Mouse (Mus musculus): Measurements from ENCODE around the gene Blzf1.

Gene Blzf1

DNA sequence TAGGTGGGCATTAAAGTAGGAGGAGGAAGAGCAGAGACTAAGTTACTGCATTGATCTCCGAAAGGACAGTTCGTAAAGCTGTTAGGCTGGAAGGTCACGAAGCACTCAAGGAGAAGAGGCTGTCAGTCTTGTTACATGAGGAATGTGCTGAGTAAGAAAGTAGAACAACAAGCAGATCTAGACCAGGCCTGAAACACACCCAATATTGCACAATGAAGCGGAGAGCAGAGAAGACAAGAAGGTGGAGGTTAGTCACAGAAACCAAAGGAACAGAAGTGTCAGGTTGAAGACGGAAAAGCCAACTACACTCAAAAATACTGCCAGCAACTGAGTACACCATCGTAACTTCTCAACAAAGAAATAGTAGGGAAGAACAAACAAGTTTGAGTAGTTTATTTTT is 13.2 kb downstream of the Blzf1 start:
- DNase-seq (ENCODE audit: low spot score in 2 of 2) = no peak

GRCm38 (mm10) chr1:164292040-164292439 is 15.2 kb downstream of the Blzf1 start:
- no peak for DNase-seq (ENCODE audit: low spot score in 2 of 2)

- no peak for DNase-seq (ENCODE audit: low spot score in 2 of 2)
Measured at GRCm38 (mm10) chr1:164287406-164287805, 19.9 kb downstream of the Blzf1 start.

DNA sequence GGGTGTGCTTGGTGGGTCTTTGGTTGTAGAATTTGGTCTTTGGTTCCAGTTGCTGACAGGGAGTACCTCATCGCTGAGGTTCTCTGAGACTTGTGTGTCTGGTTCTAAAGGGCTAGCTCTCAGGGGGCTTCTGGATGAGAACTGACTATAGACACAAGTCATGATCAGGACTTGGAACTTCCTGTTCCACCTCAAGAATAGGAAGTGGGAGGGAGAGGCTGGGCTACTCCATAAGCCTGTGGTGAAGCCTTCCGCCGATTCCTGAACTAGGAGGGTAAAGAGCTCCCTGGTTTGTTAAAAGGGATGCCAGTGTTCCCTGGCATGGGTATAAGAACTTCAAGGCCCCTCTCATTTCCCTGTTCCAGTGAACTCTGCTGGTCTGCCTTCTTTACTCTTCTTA is 23.3 kb downstream of the Blzf1 start:
- no peak for DNase-seq (ENCODE audit: low spot score in 2 of 2)

- no peak for DNase-seq (ENCODE audit: low spot score in 2 of 2)
Measured at GRCm38 (mm10) chr1:164279332-164279731, 28.0 kb downstream of the Blzf1 start.

DNA sequence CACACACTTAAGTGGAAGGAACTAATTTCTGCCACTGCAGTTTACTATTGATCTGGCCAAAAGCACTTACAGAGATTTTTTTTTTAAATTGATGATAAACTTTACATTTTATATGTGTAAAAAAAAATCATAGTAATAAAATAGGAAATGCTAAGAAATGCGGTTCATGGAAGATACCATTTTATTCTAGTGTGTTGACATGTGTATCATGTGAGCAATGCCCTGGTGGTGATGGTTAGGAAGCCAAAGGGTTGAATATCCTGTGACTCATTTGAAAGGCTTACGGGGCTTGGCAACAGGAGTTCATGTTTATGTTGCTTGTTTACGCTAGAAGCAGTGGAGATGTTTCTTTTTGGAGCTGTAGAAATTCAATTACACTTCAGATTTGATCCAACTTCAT is 30.7 kb downstream of the Blzf1 start:
- no peak for DNase-seq (ENCODE audit: low spot score in 2 of 2)

DNA sequence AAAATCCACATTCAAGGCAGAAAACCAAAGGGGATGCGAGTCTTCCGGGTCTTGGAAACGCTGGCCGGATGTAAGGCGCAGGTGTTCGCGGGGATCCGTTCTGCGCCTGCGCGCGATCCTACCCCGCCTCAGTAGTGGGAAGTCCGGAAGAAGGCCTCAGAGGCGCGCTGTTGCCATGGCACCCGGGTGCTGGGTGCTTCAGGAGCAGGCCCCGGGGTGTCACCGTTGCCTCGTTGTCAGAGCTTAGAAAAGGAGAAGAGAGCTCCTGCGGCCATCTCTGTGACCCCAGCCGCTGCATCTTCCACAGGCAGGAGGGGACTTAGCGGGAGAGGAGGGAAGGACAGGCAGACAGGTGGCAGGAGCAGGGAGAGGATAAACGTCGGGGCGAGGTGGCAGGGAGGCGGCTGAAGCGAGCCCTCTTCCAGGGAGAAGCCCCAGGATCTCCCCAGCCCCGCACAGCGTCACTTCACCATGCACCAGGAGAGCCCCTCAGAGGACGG is 31.8 kb downstream of the Blzf1 start, which contains the start of gene Ccdc181:
Gene Ccdc181, plus strand, starts transcription at position 131 of the 500 bp plus-strand sequence.
- peak; percentile 91 to 92 for DNase-seq (ENCODE audit: low spot score in 2 of 2)

DNA sequence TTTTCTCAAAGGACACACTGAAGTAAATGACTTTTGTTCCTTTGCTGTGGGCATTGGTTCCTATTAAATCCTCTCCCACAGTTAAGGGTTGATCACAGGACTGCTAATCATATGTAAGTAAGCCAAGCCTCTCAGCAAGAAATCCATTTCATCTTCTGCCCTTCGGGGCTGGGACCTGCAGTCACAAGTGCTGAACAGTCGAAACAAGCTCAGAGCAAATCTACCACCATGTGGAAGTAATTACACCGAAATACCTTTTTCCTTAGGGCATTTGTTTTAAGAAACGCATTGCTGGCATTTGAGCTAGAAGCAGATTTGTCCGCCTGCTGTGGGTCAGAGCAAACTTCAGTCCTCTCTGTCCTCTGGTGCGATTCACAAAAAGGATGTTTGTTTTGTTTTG is 33.6 kb downstream of the Blzf1 start:
- no peak for DNase-seq (ENCODE audit: low spot score in 2 of 2)

GRCm38 (mm10) chr1:164270941-164271340 is 36.3 kb downstream of the Blzf1 start:
- DNase-seq (ENCODE audit: low spot score in 2 of 2) = no peak

DNA sequence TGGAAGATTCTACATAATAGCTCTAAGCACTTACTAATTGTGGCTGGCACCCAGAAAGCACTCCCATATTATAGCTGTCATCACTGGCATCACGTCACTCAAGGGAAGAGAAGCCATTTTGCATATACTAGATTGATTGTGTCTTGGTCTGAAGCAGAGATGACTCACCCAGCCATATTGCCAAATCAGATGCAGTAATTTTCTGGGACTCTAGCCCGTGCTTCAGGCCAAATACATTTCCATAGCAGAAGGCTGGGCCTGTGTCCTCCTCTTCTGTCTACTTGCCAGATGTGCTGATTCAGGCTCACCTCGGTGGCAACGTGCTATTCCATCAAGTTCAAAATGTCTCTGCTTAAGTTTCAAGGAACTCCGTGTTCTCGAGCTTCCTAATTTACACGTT is 45.7 kb downstream of the Blzf1 start:
- peak; percentile 18 to 44 for DNase-seq (ENCODE audit: low spot score in 2 of 2)

DNA sequence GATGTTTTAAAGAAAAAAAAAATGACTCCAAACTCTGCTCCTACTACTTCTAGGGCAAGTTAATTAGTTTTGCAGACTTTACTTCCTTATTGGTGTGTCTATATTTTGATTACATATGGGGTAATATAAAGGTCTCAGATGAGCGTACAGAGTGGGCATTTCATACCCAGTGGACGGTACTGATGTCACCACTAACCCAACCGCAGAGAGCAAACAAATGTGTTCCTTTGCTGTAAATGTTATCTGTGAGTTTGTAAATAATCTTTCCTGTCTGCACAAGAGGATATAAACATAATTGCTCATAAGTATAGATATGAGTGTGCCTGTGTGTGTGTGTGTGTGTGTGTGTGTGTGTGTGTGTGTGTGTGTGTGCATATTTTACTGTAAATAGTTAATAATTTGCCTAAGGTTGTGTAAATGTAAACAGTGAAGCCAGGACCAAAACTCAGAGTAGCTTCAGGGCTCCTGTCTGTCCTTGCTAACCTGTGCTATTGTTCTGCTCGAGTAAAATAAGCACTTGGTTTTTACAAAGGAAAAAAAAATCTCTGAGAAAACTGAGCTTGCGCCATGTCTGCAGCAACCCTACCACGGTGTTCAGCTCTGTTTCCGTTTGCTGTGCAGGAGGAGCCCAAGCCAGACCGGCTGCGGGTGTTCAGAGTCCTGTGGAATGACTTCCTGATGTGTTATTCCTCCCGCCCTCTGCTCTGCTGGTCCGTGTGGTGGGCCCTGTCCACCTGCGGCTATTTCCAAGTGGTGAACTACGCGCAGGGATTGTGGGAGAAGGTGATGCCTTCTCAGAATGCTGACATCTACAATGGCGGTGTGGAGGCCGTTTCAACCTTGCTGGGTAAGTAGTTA is 46.9 kb downstream of the Blzf1 start:
- DNase-seq (ENCODE audit: low spot score in 2 of 2) = no peak

GRCm38 (mm10) chr1:164254836-164255235 is 52.5 kb downstream of the Blzf1 start:
- DNase-seq (ENCODE audit: low spot score in 2 of 2) = no peak

- no peak for DNase-seq (ENCODE audit: low spot score in 2 of 2)
Measured at GRCm38 (mm10) chr1:164252551-164252950, 54.7 kb downstream of the Blzf1 start.

DNA sequence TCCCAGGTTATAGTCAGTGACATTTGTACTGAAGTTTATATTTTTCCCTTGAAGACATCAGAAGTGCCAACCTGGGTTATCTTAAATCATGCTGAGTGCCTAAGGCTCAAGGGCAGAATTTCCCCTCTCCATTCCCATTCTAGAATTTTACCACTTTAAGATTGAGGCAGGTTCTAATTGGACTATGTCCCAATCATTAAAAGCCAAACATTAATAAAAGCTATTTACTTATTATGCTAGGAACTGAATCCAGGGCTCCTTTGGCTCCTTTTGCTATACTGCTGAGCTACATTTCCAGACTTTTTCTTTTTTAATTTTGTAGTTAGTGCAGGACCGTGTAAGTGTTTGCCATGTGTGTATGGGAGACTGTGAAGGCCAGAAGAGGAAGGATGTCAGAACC is 55.9 kb downstream of the Blzf1 start:
- no peak for DNase-seq (ENCODE audit: low spot score in 2 of 2)

DNA sequence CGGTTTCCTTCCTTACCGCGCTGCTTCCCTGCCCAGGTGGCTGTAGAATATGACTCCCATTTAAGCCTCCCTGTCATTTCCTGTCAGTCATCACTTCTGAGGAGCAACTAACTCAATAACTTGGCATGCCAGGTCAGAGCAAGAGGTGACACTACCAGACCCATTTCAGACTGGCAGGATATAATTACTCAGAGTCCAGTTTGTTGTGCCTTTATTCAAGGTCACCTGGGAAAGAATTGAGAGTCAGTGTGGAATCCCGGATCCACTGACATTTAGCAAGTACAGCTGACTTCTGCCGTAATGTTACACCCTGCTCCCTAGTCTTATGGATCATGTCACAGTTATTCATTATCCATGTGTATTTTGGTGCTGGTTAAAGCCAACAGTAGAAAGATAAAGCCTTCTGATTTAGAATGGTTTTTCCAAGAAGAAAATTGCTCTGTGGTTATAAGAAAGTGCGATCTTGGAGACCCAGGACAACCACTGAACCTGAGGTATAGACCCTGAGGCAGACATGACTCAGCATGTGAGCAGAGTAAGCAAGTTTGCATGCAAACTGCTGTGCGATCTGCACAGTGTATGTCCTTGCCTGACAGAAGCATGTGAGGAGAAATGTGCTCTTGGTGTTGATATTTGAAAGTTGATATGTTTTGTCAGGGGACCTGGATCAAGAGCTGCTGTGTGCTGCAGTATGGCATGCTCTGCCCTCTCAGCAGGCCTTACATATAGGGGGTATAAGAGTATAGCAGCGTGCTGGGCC is 56.7 kb downstream of the Blzf1 start:
- DNase-seq (ENCODE audit: low spot score in 2 of 2) = peak in 1 of 2 experiments; percentile 12

- DNase-seq (ENCODE audit: low spot score in 2 of 2) = peak in 1 of 2 experiments; percentile 21
Measured at GRCm38 (mm10) chr1:164249332-164249711, 58.0 kb downstream of the Blzf1 start.

GRCm38 (mm10) chr1:164248465-164249331 is 58.6 kb downstream of the Blzf1 start, which contains the start of gene Slc19a2:
Slc19a2 (plus strand) TSS chr1:164249046.
- peak; percentile 95 to 97 for DNase-seq (ENCODE audit: low spot score in 2 of 2)

DNA sequence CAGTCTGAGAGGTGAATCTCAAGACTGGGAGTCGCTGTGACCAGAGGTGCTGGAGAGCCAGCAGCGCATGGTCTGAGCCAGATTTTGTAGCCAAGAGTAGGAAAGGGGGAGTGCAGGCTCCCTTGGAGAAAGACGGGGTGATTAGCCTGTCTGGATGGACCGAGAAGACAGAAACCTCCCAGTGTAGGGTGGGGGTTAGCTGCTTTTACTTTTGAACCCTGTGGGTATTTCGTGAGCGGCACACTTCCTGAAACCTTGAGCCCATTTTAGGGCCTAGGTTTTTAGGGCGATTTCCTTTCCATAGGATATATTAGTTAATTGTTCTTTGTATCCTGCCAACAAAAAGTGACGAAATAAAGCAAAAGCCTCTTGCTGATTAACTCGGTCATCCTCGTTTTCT is 59.3 kb downstream of the Blzf1 start:
- peak; percentile 25 to 26 for DNase-seq (ENCODE audit: low spot score in 2 of 2)

DNA sequence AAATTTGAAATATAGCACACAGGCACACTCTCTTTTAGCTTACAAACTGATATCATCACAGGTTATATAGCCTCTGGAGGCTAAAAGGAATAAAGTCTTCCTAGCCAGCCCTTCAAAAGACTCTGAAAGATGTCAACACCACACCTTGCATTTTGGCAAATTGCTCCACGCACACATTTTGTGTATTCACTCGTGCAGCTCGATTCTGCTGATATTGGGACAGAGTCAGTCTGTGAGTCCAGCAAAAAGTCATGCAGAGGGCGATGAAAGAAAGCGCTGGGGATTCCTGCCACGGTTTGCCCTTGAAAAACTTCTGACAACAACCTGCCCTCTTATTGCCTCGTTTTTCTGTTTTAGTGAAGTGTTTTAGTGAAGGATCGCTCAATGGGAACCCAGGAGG is 59.8 kb downstream of the Blzf1 start:
- no peak for DNase-seq (ENCODE audit: low spot score in 2 of 2)

DNA sequence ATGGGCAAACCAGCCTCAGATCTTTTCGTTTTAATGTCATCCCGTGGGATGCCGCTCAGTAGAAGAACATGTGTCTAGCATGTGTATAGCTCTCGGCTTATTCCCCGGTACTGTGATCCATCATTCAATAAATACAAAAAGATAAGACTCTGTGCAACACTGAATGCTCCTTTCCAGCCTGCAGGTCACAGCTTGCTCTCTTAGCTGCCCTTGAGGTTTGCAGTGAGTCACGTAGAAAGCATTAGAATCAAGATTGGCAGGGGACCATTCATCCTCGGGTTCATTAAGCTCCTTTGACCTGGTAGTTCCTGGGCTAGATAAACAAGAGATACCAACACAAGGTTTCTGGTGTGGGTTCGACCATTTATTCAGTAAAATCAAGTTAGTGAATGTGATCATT is 64.5 kb downstream of the Blzf1 start:
- DNase-seq (ENCODE audit: low spot score in 2 of 2) = no peak

GRCm38 (mm10) chr1:164241494-164241893 is 65.8 kb downstream of the Blzf1 start:
- DNase-seq (ENCODE audit: low spot score in 2 of 2) = no peak
